Comparison of ENCODE assay signal across 10 mouse cellular contexts in the genomic region with DNA sequence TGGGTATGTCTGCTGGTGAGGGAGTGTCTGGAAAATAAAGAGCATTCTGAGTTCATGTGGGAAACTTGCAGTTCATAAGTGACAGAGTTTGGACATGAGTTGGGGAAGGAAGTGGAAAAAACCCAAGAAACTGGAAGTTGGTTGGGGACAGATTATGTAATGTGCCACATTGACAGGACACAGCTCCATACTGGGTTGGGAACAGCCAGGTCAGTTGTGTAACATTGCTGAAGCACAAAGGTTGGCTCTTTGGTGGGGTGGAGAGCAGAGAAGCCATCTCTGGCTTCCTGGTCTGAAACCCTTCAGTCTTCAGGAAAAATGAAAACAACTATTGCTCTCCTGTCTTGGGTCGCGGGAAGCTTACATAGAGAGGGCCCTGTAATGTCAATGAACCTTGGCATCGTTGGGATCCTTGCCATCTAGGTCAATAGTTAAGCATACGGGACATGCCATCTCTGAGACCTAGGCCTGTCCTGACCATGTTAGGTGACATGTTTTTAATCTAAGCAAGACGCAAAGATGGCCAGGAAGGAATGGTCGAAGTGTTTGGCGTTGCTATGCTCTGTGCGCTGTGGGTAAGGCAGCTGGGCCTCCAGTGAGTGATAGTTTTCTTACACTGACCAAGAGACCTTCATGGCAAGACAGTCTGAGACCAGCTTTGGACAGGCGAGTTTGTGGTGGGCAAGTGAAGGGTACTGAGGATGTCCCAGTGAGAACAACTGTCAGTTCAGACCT. TPM values are rescaled to one million over a fixed set of nuclear protein-coding genes. Genes with fewer than 3 reads are reported as not detected.
DNase-seq lines count a peak whose midpoint lies in the region; ATAC-seq and TF ChIP-seq lines count a peak whose summit lies in the region.
"Had no signal": no experiment of that assay in that cellular context is flagged by ENCODE, and none has a peak within 500 bp of the region (broad histone marks: within the 10 kb centered on the region; RNA-seq: fewer than 3 reads in every experiment).

No protein-coding gene starts in this region.

- H3K36me3 ChIP-seq in spleen, adult 2 months (ENCODE audit: control insufficient read depth, insufficient read depth, low read length), result no peaks in the 10 kb centered on the region
- H3K36me3 ChIP-seq in liver, embryonic 16.5 days (ENCODE audit: control insufficient read depth, insufficient read depth), result no peaks in the 10 kb centered on the region

- H3K4me1 ChIP-seq in spleen, adult 2 months (ENCODE audit: control insufficient read depth, insufficient read depth, insufficient read length), result peaks cover 12% of the 10 kb centered on the region
- H3K4me1 ChIP-seq in liver, embryonic 16.5 days (ENCODE audit: control insufficient read depth, low read depth, low read length), result peaks cover 26% of the 10 kb centered on the region

- TF ChIP-seq POLR2A in spleen, adult 2 months (IDR thresholded peaks at IDR 0.05; ENCODE audit: low read depth, low read length), result no peak

- H3K9ac ChIP-seq in liver, embryonic 16.5 days (ENCODE audit: low read depth, low read length), result no peak overlapping the region; the same call in 1 of the 2 replicates

- H3K27me3 ChIP-seq in spleen, adult 2 months (ENCODE audit: control insufficient read depth, insufficient read depth, low read length), result peaks cover 7% of the 10 kb centered on the region
- H3K27me3 ChIP-seq in liver, embryonic 16.5 days (ENCODE audit: control insufficient read depth, insufficient read depth, low read depth, low read length), result peaks cover 36% of the 10 kb centered on the region

- H3K27ac ChIP-seq in spleen, adult 2 months (ENCODE audit: insufficient read depth, low read length), result peak overlapping the region; percentile 52; the same call in 1 of the 2 replicates
- peak overlapping the region; percentile 84 for H3K27ac ChIP-seq in liver, embryonic 16.5 days (ENCODE audit: low read length)

- intact Hi-C loops in left cerebral cortex, postnatal 10 days (cut with DNase I), result loop anchor here (5.0 kb wide), 1 partner anchor 109 kb away; the partner anchor contains the start of gene Ankrd2

- peak; percentile 48 for ATAC-seq in liver, embryonic 16.5 days (ENCODE audit: low read depth)

- no peaks in the 10 kb centered on the region for H3K9me3 ChIP-seq in liver, embryonic 16.5 days (replicated peaks; ENCODE audit: control insufficient read depth, low read length)

- H3K4me2 ChIP-seq in liver, embryonic 16.5 days (ENCODE audit: low read depth, low read length), result no peak overlapping the region; the same call in 1 of the 2 replicates

- no peak for TF ChIP-seq CTCF in spleen, adult 2 months (IDR thresholded peaks at IDR 0.05; ENCODE audit: extremely low read depth, insufficient read depth, insufficient read length, insufficient replicate concordance)

- DNase-seq in cerebellum, adult 9-11 months, result peak; percentile 40
- DNase-seq in cerebellum, postnatal 25 days, result no peak
- DNase-seq in spleen, adult 2 months (ENCODE audit: low read depth in 1 of 2, low spot score in 2 of 2), result no peak
- no peak for DNase-seq in spleen, adult 12 weeks (ENCODE audit: low spot score)
- DNase-seq in layer of hippocampus, adult 18-20 months (ENCODE audit: low spot score in 2 of 2), result no peak
- DNase-seq in left cerebral cortex, postnatal 10 days (ENCODE audit: extremely low spot score in 1 of 2, low spot score in 2 of 2), result no peak
- DNase-seq in embryo, embryonic 11 days, result no peak
- DNase-seq: B cell, adult 2 months; layer of hippocampus, adult 9-11 months had no signal

- 94% methylated on average over 9 of the region's 9 CpGs for WGBS in spleen, adult 2 months
- 70% methylated on average over 9 of the region's 9 CpGs for WGBS in liver, embryonic 16.5 days (ENCODE audit: insufficient replicate concordance)

- no peak overlapping the region for H3K4me3 ChIP-seq in spleen, adult 2 months (ENCODE audit: extremely low read depth, insufficient read depth, insufficient read length)
- no peak overlapping the region for H3K4me3 ChIP-seq in liver, embryonic 16.5 days (ENCODE audit: low read depth, low read length)

RNA-seq across cellular contexts. Expression of gene Marveld1, which starts 0.8 kb away (rescaled TPM):
- 52.6 and 76.5 TPM in 2 replicates for polyA plus RNA-seq in spleen, adult 2 months (2012; rRNA removed)
- 2.0 TPM in 2 replicates for polyA plus RNA-seq in liver, embryonic 16.5 days (2015; fragmentation: Nextera tagmentation; extraction: Ambion mirVana)
- total RNA-seq in layer of hippocampus, adult 18-20 months (2021), result 1 to 10 TPM; 5.1 to 5.8 TPM
- 10 to 100 TPM; 11.7 to 13.5 TPM for total RNA-seq in left cerebral cortex, postnatal 10 days (2021)

RNA-seq across cellular contexts. Expression of gene Zfyve27, which starts 17.3 kb away (rescaled TPM):
- polyA plus RNA-seq in spleen, adult 2 months (2012; rRNA removed), result 49.4 and 49.5 TPM in 2 replicates
- polyA plus RNA-seq in liver, embryonic 16.5 days (2015; fragmentation: Nextera tagmentation; extraction: Ambion mirVana), result 8.5 and 9.9 TPM in 2 replicates
- 10 to 100 TPM; 90.6 to 94.5 TPM for total RNA-seq in layer of hippocampus, adult 18-20 months (2021)
- 100 to 1,000 TPM in 1 of 2 experiments, 10 to 100 TPM in 1; 93.9 to 100 TPM for total RNA-seq in left cerebral cortex, postnatal 10 days (2021)

RNA-seq across cellular contexts. Expression of gene Avpi1, which starts 17.6 kb away (rescaled TPM):
- polyA plus RNA-seq in spleen, adult 2 months (2012; rRNA removed), result 13.4 and 18.2 TPM in 2 replicates
- 22.5 and 24.8 TPM in 2 replicates for polyA plus RNA-seq in liver, embryonic 16.5 days (2015; fragmentation: Nextera tagmentation; extraction: Ambion mirVana)
- total RNA-seq in layer of hippocampus, adult 18-20 months (2021), result 10 to 100 TPM; 18.8 to 20.6 TPM
- total RNA-seq in left cerebral cortex, postnatal 10 days (2021), result 10 to 100 TPM; 20.6 to 21.4 TPM

RNA-seq across cellular contexts. Expression of gene Sfrp5, which starts 55.6 kb away (rescaled TPM):
- polyA plus RNA-seq in spleen, adult 2 months (2012; rRNA removed), result 0.19 and 0.28 TPM in 2 replicates
- 0.37 TPM in 1 of 2 replicates, not detected in the other for polyA plus RNA-seq in liver, embryonic 16.5 days (2015; fragmentation: Nextera tagmentation; extraction: Ambion mirVana)
- total RNA-seq in layer of hippocampus, adult 18-20 months (2021), result under 1 TPM; 0.23 to 0.42 TPM
- under 1 TPM in 1 of 2 experiments, not detected in 1; 0.30 TPM for total RNA-seq in left cerebral cortex, postnatal 10 days (2021)

RNA-seq across cellular contexts. Expression of gene Pi4k2a, which starts 56.2 kb away (rescaled TPM):
- polyA plus RNA-seq in spleen, adult 2 months (2012; rRNA removed), result 22.3 and 25.1 TPM in 2 replicates
- 2.9 and 4.0 TPM in 2 replicates for polyA plus RNA-seq in liver, embryonic 16.5 days (2015; fragmentation: Nextera tagmentation; extraction: Ambion mirVana)
- total RNA-seq in layer of hippocampus, adult 18-20 months (2021), result 10 to 100 TPM; 69.2 to 69.6 TPM
- total RNA-seq in left cerebral cortex, postnatal 10 days (2021), result 10 to 100 TPM; 46.3 to 47.0 TPM
